Mouse (Mus musculus): ENCODE measurements around the gene Ldhb. TPM values are rescaled to one million over a fixed set of nuclear protein-coding genes. Genes with fewer than 3 reads are reported as not detected.

The Ldhb gene
- total and polyA plus RNA-seq, 2 experiments, result 2.6 to 3.9 TPM

DNA sequence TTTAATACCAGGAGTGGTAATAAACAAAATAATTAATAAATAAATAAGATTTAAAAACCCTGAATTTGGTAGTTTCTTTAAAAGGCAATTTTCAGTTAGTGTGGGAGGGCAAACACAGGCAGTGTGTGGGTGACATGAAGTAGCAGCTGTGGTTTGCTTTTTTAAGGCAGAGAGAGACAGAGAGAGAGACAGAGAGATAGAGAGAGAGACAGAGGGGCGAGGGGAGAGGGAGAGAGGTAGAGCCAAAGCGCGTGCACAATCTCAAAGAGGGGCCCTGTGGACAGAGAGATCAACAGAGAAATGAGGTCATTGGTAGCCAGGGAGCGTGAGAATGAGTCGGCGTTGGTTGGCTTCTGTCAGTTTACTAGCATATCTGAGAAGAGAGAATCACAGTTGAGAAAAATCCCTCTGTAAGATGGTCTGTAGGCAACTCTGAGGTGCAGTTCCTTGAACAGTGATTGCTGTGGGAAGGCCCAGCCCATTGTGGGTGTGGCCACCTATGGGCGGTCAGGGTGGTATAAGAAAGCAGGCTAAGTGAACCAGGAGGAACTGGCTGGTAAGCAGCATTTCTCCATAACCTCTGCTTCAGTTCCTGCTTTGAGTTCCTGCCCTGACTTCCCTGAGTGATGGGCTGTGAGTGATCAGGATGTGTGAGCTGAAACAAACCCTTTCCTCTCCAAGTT, 52.3 kb downstream of the Ldhb start:
- Histone ChIP-seq H3K9ac (ENCODE audit: low read depth, low read length) (no peak overlapping the region), H3K4me3 (ENCODE audit: insufficient read depth, low read depth, low read length) (no peak overlapping the region), H3K27ac (replicated peaks; ENCODE audit: insufficient read depth, low read depth, low read length) (no peak overlapping the region), H3K27me3 (ENCODE audit: control insufficient read depth, insufficient read depth, low read length) (no peaks in the 10 kb centered on the region), H3K79me2 (ENCODE audit: control insufficient read depth, insufficient read depth, low read length) (no peaks in the 10 kb centered on the region), H3K4me1 (ENCODE audit: control insufficient read depth, insufficient read depth, low read length) (peaks cover 3% of the 10 kb centered on the region; the same call in 1 of the 2 replicates), H3K36me3 (ENCODE audit: control insufficient read depth, insufficient read depth, low read length) (peaks cover 61% of the 10 kb centered on the region)
- 81% methylated on average over 7 of the region's 7 CpGs for WGBS
- TF ChIP-seq CTCF (IDR thresholded peaks at IDR 0.05; ENCODE audit: low read depth, low read length), result no peak
- no peak for TF ChIP-seq POLR2A (IDR thresholded peaks at IDR 0.05; ENCODE audit: extremely low read depth, insufficient read depth, low read length)
- no peak for DNase-seq (ENCODE audit: extremely low read depth, low read depth, low spot score)

DNA sequence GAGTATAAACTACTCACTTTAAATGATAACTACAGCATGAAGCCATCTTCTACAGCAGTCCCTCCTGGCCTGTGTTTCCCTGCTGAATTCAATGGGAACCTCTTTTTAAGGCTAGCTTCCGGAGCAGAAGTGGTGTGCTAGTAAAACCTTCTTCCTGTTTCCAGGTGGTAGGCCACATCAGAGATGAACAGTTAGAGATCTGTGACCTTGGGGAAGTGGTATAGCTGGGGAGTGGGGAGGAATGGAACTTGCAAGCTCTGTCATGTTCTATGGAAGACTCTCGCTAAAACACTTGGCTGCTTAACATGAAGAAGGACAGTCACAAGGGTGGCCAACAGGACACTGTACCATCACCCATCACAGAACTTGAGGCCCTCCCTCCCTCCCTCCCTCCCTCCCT, 54.4 kb downstream of the Ldhb start:
- no peak for DNase-seq (ENCODE audit: extremely low read depth, low read depth, low spot score)
- Histone ChIP-seq H3K79me2 (ENCODE audit: control insufficient read depth, insufficient read depth, low read length) (no peaks in the 10 kb centered on the region), H3K27ac (replicated peaks; ENCODE audit: insufficient read depth, low read depth, low read length) (no peak overlapping the region), H3K4me1 (ENCODE audit: control insufficient read depth, insufficient read depth, low read length) (no peaks in the 10 kb centered on the region; the same call in 1 of the 2 replicates), H3K27me3 (ENCODE audit: control insufficient read depth, insufficient read depth, low read length) (no peaks in the 10 kb centered on the region), H3K36me3 (ENCODE audit: control insufficient read depth, insufficient read depth, low read length) (peaks cover 69% of the 10 kb centered on the region), H3K9ac (ENCODE audit: low read depth, low read length) (no peak overlapping the region), H3K4me3 (ENCODE audit: insufficient read depth, low read depth, low read length) (no peak overlapping the region)
- TF ChIP-seq POLR2A (IDR thresholded peaks at IDR 0.05; ENCODE audit: extremely low read depth, insufficient read depth, low read length) (no peak), CTCF (IDR thresholded peaks at IDR 0.05; ENCODE audit: low read depth, low read length) (no peak)
- WGBS, result 75% methylated on average over 2 of the region's 2 CpGs

DNA sequence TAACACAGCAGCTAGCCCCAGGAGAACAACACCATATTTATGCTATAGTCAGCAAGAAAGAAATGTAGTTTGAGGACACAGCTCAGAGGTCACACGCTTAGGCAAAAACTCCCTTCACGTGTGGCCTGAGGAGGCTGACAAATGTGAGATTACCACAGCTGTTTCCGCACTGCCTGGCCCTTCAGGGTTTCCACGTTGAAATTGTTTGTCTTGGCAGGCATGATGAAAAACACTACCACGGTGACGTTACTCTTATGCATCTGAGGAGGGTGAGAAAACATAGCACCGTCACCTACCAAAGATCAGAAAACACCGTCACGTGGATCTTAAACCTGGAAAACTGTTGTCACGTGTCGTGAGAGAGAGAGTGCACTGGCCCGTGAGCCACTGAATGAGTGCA, 56.4 kb downstream of the Ldhb start:
- Histone ChIP-seq H3K9ac (ENCODE audit: low read depth, low read length) (no peak overlapping the region), H3K4me3 (ENCODE audit: insufficient read depth, low read depth, low read length) (no peak overlapping the region), H3K27me3 (ENCODE audit: control insufficient read depth, insufficient read depth, low read length) (no peaks in the 10 kb centered on the region), H3K4me1 (ENCODE audit: control insufficient read depth, insufficient read depth, low read length) (no peaks in the 10 kb centered on the region; the same call in 1 of the 2 replicates), H3K36me3 (ENCODE audit: control insufficient read depth, insufficient read depth, low read length) (peaks cover 66% of the 10 kb centered on the region; the same call in 1 of the 2 replicates), H3K79me2 (ENCODE audit: control insufficient read depth, insufficient read depth, low read length) (no peaks in the 10 kb centered on the region), H3K27ac (replicated peaks; ENCODE audit: insufficient read depth, low read depth, low read length) (peak overlapping the region; percentile 6; the same call in 1 of the 2 replicates)
- DNase-seq (ENCODE audit: extremely low read depth, low read depth, low spot score), result peak; percentile 98
- 21% methylated on average over 12 of the region's 12 CpGs for WGBS
- no peak for TF ChIP-seq POLR2A (IDR thresholded peaks at IDR 0.05; ENCODE audit: extremely low read depth, insufficient read depth, low read length)
- TF ChIP-seq CTCF (IDR thresholded peaks at IDR 0.05; ENCODE audit: low read depth, low read length), result no peak

Other genes starting within 250 kb of the Ldhb start
- gene Iapp, start 209.5 kb downstream of the Ldhb start, total RNA-seq (2014; rRNA removed), result not detected in 2 replicates
- not detected in 2 replicates for gene Iapp, start 209.5 kb downstream of the Ldhb start, polyA plus RNA-seq (2012; rRNA removed)
- not detected in 2 replicates for gene Slco1a5, start 185.0 kb downstream of the Ldhb start, total RNA-seq (2014; rRNA removed)
- gene Slco1a5, start 185.0 kb downstream of the Ldhb start, polyA plus RNA-seq (2012; rRNA removed), result not detected in 2 replicates
- 9.9 and 12.8 TPM in 2 replicates for gene Pyroxd1, start 162.3 kb downstream of the Ldhb start, total RNA-seq (2014; rRNA removed)
- gene Pyroxd1, start 162.3 kb downstream of the Ldhb start, polyA plus RNA-seq (2012; rRNA removed), result 3.3 and 4.1 TPM in 2 replicates
- gene Recql, start 120.9 kb downstream of the Ldhb start, total RNA-seq (2014; rRNA removed), result 5.7 and 6.6 TPM in 2 replicates
- 1.2 and 1.6 TPM in 2 replicates for gene Recql, start 120.9 kb downstream of the Ldhb start, polyA plus RNA-seq (2012; rRNA removed)
- 2.5 and 3.3 TPM in 2 replicates for gene Golt1b, start 120.7 kb downstream of the Ldhb start, total RNA-seq (2014; rRNA removed)
- gene Golt1b, start 120.7 kb downstream of the Ldhb start, polyA plus RNA-seq (2012; rRNA removed), result 1.2 and 1.7 TPM in 2 replicates
- not detected in 2 replicates for gene Spx, start 94.5 kb downstream of the Ldhb start, total RNA-seq (2014; rRNA removed)
- not detected in 2 replicates for gene Spx, start 94.5 kb downstream of the Ldhb start, polyA plus RNA-seq (2012; rRNA removed)
- 171 and 184 TPM in 2 replicates for gene Gys2, start 34.8 kb downstream of the Ldhb start, total RNA-seq (2014; rRNA removed)
- gene Gys2, start 34.8 kb downstream of the Ldhb start, polyA plus RNA-seq (2012; rRNA removed), result 43.1 and 51.7 TPM in 2 replicates
- gene Kcnj8, start 63.7 kb upstream of the Ldhb start, total RNA-seq (2014; rRNA removed), result 4.2 and 6.9 TPM in 2 replicates
- 1.8 and 3.0 TPM in 2 replicates for gene Kcnj8, start 63.7 kb upstream of the Ldhb start, polyA plus RNA-seq (2012; rRNA removed)
- 12.3 and 17.3 TPM in 2 replicates for gene Abcc9, start 194.4 kb upstream of the Ldhb start, total RNA-seq (2014; rRNA removed)
- 2.3 and 3.3 TPM in 2 replicates for gene Abcc9, start 194.4 kb upstream of the Ldhb start, polyA plus RNA-seq (2012; rRNA removed)
- 36.8 and 40.1 TPM in 2 replicates for gene Cmas, start 248.7 kb upstream of the Ldhb start, total RNA-seq (2014; rRNA removed)
- 14.1 and 17.7 TPM in 2 replicates for gene Cmas, start 248.7 kb upstream of the Ldhb start, polyA plus RNA-seq (2012; rRNA removed)